Mouse (Mus musculus) liver, postnatal 0 days (tissue): Measurements from ENCODE around the gene Pdzd2.

Experiments
- CTCF ChIP-seq: sonication (generic); IDR thresholded peaks from 2 replicates; pipeline ENCODE4 v1.5.1; 2016; ENCODE audit warnings: antibody characterized with exemption, low read depth
- EP300 ChIP-seq: IDR thresholded peaks from 2 replicates; pipeline ENCODE4 v1.6.1; 2016; ENCODE audit warnings: antibody characterized with exemption, low read depth, mild to moderate bottlenecking

DNA sequence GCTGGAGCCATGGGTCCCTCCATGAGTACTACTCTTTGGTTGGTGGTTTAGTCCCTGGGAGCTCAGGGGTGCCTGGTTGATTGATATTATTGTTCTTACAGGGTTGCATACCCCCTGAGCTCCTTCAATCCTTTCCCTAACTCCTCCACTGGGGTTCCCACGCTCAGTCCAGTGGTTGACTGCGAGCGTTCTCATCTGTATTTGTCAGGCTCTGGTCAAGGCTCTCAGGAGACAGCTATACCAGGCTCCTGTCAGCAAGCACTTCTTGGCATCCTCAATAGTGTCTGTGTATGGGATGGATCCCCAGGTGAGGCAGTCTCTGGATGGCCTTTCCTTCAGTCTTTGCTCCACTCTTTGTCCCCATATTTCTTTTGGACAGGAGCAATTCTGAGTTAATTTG, 392.8 kb downstream of the Pdzd2 start:
- TF ChIP-seq CTCF = no peak
- TF ChIP-seq EP300 = no peak
